Mouse (Mus musculus) ES-CJ7 (cell line): Measurements from ENCODE around the gene Rcc1.
A peak's percentile ranks its signal among the peaks of the same experiment; 100 is the strongest.
"Not testable (repeated sequence)": the region's sequence is repeated elsewhere in the genome, so short reads cannot be mapped to it uniquely, and the experiment has no call there.

Experiments
- DNase-seq: peaks from one replicate; pipeline ENCODE4 v3.0.0; 2011; ENCODE audit warnings: low read depth, low spot score

Gene Rcc1

DNA sequence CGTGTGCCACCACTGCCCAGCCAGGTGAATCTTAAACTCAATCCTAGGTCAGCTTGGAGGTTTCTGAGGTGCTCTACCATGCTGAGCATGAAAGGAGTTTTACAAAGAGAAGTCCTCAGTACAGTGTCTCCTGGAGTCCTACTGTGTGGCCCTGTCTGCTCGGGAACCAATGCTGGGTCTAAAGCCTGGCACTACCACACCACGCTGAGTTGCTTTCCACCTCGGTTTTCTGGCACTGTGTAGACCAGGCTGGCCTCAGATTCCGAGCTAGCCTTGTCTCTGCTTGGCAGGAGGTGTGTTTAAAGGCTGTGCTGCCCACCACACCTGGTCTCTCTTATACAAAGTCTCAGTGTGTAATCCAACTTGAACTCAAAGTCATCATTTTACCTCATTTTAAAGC, 40.8 kb downstream of the Rcc1 start:
- DNase-seq = no peak

DNA sequence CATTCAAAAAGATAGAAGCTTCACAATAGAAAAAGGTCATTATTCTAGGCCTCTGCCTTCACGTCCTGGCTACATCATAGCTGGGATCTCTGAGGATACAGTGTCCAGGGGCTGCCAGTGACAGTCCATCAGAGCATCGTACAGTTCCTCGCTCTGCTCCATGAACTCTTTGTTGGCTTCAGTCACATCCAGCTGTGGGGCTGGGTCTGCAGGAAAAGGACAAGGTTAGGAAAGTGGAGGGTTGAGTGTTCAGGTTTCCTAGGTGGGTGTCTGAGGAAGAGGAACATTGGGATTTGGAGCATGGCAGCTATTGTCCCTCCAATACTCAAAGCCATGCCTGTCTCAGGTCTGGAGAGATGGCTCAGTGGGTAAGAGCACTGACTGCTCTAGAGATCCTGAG, 41.6 kb downstream of the Rcc1 start:
- peak; percentile 46 for DNase-seq

- DNase-seq = peak; percentile 51
Measured at GRCm38 (mm10) chr4:132311209-132311608, 42.2 kb downstream of the Rcc1 start.

GRCm38 (mm10) chr4:132309849-132310472, 43.4 kb downstream of the Rcc1 start:
- peak; percentile 77 for DNase-seq

DNA sequence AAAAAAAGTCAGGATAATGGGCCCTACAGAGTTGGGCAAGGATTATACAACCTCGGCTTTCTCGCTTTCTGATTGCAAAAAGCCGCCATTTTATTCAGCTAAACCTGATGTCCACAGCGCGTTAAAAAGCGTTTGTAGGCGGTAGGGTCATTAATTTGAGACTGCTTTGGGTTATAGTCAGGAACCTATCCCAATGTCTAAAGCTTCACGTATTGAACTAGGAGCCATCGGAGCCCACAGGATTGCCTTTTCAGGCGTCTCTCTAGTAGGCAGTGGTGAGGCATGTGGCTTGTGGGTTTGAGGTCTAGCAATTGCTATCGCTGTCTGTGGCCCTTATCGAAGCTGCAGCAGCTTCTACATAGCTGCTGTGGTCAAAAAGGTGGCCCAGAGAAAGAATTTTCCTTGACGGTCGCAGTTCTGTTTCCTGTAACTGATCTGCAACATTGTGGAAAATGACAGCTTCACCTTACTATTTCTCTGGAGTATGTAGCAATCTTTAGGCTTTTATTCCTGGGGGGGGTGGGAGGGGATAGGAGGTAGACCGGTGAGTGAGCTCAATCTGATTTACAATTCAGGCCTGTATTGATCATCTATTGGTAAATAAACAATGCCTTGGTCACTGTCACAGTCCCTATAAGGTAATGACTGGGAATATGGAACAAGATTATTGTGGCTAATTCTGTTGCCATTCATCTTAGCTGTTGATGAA, 44.1 kb downstream of the Rcc1 start:
- no peak for DNase-seq

DNA sequence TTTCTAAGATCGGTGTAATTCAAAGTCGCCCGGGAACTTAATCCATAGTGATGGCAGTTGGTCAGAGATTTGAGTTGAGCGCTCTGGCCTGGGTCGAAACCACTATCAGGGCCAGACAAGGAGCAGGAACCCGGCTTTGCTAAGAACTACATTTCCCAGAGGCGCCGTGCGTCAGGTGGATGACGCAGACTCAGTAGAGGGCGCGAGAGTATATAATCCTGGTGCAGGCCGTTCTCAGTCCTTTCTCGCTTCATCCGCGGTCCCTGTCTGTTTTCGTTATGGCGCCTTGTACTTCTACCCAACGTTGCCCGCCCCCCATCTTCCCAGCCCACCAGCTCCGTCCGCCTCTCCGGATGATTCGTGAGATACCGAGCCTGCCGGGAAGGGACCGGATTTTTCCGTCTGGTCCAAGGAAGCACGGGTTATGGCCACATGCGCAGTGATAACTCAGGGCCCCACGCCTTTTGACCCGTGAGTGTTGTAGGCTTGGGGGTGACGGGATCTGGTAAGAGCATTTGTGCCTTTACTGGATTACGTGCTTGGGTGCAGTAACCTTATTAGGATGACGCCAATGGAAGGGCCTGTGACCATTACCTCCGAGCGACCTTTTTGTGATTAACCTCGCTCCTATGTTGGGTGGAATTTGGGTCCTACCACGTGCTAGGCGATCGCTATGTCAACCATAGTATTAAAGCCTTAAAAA, 44.8 kb downstream of the Rcc1 start:
- DNase-seq = peak; percentile 94

- DNase-seq = no peak
Measured at GRCm38 (mm10) chr4:132306004-132306403, 47.4 kb downstream of the Rcc1 start.

- DNase-seq = no peak
Measured at GRCm38 (mm10) chr4:132305276-132305675, 48.1 kb downstream of the Rcc1 start.

DNA sequence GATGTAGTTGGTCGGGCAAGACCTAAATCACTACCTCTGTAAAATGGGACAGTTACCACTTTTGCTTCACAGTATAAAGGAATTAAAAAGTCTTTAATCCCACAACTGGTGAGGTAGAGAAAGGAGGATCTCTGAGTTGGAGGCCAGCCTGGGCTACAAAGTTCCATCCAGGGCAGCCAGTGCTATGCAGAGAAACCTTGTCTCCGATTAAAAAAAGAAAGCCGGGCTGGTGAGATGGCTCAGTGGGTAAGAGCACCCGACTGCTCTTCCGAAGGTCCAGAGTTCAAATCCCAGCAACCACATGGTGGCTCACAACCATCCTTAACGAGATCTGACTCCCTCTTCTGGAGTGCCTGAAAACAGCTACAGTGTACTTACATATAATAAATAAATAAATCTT, 49.9 kb downstream of the Rcc1 start:
- not testable (repeated sequence) for DNase-seq

DNA sequence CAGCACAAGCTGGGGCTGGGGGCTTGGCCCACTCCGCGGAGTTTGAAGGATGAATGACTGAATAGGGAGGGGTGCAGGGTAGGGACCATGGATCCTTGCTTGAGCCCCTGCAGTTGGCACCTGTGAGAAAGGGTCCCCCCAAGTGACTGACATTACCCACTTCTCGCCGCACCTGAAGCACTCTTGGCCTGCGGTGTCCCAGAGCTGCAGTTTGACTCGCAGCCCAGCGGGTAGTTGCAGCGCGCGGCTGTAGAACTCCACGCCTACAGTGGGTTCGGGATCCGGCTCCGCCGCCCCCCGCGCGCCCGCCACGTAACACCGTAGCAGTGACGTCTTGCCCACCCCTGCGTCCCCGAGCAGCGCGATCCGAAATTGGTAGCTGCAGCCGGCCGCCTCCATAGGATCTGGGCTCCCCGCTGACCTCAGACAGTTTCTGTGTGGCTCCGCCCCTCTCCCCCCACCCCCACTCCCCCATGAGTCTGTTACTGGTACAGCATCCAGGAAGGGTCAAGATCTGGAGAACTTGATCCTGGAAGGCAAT, 50.4 kb downstream of the Rcc1 start, which contains the start of gene Rab42:
TSS of gene Rab42 (minus strand) at position 447 of the 541 bp plus-strand sequence.
- peak; percentile 84 for DNase-seq

- DNase-seq = no peak
Measured at GRCm38 (mm10) chr4:132301965-132302938, 51.2 kb downstream of the Rcc1 start.

- DNase-seq = no peak
Measured at GRCm38 (mm10) chr4:132301486-132301885, 51.9 kb downstream of the Rcc1 start.

- DNase-seq = no peak
Measured at GRCm38 (mm10) chr4:132299849-132300248, 53.6 kb downstream of the Rcc1 start.

DNA sequence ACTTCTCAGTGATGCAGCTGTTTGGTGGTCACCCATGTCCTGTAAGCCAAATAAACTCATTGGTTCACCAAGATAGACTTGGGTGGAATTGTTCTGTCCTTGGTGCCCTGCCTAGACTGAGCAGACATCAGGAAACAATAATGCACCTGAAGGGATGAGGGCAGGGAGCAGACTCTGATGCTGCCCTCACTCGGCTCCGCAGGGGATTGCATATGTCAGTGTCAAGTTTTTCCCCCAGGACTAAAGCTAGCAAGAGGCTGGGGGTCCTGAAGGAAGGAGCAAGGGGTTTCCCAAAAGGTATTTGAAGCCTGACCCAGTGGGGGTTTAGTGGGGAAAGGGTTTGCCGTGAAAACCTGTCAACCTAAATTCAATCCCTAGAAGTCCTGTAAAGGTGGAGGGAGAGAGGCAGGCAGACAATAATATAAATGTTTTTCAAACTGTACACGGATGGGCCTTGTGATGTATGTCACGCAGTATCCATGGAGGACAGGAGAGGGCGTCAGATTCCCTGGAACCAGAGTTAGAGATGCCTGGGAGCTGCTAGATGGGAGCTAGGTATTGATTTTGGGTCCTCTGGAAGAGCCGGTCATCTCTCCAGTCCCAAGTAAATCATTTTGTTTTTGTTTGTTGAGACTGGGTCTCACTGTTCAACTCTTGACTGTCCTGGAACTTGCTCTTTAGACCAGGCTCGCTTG, 57.6 kb downstream of the Rcc1 start:
- peak; percentile 65 for DNase-seq

DNA sequence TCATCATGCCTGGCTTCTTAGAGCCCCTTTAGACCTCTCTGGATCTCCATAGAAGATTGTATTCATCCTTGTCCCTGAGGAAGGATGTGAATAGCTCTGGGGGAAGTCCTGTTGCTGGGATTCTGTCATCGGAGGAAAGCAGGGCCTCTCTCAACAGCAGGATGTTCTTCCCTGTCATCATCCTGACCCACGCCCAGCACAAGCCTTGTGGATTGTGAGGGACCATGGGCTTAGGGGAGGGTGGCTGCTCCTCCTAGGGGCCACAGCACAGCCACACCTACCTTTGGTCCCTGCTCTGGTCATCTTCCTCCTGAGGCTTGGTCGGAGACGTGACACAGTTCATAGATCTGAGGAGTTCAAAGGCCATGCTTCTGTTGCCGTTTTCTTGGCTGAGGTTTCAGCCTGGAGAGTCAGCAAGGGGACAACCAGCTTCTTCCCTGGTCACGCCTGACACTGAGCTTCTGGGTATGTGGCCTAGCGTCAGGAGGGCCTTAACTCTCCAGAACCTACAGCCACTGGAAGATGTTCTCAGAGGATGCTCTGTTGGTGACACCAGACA, 59.6 kb downstream of the Rcc1 start:
- no peak for DNase-seq

DNA sequence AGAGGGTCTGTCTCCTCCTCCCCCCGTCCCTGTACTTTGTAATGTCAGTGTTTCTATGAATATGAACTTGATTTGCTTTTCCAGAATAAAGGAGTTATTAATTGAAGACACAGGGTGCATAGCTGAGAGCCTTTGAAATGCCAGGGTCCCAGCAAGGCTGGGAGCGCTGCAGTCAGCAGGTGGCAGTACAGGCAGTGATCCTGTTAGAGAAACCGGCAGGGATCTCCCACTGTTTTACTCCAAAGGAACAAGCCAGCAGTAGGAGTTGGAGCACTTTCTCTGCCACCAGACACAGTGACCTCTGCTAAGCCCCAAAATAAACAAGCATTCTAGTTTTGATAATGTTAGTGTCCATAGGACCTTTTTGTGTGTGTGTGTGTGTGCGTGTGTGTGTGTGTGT, 60.4 kb downstream of the Rcc1 start:
- no peak for DNase-seq

DNA sequence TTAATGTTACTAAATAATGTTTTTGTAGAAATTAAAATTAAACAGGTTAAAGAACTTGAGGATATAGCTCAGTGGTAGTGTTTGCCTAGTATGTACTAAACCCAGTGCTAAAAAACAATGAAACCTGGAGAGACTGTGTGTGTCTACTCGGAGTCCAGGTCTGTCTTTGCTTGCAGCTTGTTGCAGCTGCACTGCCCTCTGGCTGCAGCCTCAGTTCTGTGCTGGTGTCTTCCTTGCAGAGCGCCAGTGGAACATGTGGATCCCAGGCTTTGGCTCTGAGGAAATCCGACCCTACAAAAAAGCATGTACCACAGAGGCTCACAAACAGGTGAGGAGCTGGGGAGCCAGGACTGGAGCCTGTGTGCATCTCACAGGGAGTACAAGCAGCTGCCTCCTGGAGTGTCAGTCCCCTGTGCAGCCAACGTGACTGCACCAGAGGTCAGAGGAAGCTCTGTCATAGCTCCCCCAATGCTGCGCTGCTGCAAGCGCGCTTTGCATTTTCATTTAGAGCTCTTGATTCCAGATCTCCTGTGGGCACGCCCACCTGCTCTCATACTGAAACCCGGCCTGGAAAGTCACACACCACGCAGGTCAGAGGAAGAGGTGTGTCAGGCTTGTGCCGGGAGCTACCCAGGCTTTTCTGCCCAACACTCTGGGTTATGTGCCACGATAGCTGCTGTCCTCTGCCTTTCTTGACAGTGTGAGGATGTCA, 61.6 kb downstream of the Rcc1 start:
- DNase-seq = peak; percentile 70

GRCm38 (mm10) chr4:132291056-132291455, 62.3 kb downstream of the Rcc1 start:
- DNase-seq = peak; percentile 60

- not testable (repeated sequence) for DNase-seq
Measured at GRCm38 (mm10) chr4:132288840-132289239, 64.6 kb downstream of the Rcc1 start.
